Mouse (Mus musculus) kidney, adult 2 months (tissue): ENCODE results near the gene Gpr25.

Experiments
- CTCF ChIP-seq: fragments of 200-500 bp; conservative IDR thresholded peaks from 2 replicates; pipeline ENCODE4 v1.5.1; 2011; ENCODE audit warnings: low read depth, mild to moderate bottlenecking, control low read depth, low read length, moderate library complexity, mixed read lengths; ENCODE audit not compliant: insufficient read depth, insufficient read length
- POLR2A ChIP-seq: fragments of 200-500 bp; IDR thresholded peaks from one replicate; pipeline ENCODE4 v1.6.1; 2011; ENCODE audit warnings: low read depth, low read length, control low read depth

DNA sequence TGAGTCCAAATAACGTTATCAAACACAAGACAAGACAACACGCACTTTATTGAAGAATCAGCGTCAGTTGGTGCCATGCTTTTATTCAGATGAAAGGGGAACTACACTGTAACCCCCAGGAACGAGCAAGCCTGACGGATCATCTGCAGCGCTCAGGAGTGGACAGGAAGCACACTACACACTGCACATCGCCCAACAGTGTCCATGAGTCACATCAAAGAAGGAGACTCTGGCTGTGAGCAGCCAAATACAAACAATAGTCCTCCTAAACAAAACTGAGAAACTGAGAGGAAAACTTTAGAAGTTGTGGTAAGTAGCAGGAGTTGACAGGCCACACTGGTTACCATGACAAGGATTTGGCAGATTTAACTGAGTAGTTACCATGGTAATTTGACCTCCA lies 7.6 kb upstream of the Gpr25 start:
- no peak for TF ChIP-seq CTCF
- no peak for TF ChIP-seq POLR2A
